Mouse (Mus musculus): ENCODE results near the gene Pgbd5.

DNA sequence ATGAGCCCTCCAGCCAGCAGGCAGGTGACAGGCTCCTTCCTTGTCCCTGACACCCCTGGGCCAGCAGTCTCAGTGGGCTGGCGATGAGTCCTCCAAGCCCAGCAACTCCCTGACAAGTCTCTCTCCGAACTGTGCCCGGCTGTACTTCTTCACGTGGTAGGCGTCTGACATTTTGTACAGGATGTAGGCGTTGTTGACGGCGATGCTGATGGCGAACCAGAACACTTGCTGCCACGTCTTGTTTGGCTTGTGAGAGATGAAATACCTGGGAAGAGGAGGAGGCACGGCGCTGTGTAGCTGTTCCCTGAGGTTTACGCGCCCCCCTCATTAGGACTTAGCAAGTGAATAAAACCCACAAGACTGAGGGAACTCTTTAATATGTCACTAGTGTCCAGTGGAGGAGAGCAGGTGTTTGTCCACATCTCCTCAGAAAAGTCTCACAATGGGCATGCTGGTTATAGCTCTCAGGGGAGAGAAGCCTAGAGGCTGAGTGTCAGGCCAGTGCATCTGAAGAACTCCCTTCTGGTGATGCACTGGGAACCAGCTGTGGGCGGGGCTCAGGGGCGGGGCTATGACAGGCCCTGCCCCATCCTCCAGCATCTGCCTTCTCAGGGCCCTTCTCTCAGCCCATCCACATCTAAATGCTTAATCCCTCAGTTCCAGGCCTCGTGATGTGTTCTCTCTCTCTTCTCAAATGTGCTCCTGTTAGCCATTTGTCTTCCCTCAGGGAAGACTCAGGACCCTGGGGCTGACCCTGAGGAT lies 68.9 kb downstream of the Pgbd5 start:
- no peak for TF ChIP-seq GATA1 (IDR thresholded peaks at IDR 0.05; ENCODE audit: low read length)
- TF ChIP-seq TAL1 (IDR thresholded peaks at IDR 0.05; ENCODE audit: low read length) = no peak
